7 mouse cellular contexts compared by ENCODE assay signal in the genomic region with DNA sequence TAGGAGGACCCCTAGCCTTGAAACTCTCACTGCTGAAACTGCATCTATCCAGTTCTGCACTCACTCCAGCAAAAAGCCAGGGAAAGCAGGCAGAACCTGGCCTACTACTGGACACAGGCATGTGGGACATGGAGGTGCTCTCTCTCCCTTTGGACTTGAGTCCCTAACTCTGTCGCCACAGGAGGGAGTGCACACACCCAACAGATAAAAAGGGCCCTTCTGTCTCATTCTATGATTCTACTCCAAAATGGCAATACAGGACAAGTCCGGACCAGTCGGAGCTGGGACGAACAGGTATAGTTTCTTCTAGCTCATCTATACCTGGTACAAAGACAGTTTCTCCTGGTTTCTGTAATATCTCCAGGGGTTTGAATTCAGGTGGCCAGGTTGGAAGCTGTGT. TPM values are rescaled to one million over a fixed set of nuclear protein-coding genes. Genes with fewer than 3 reads are reported as not detected.
A peak's percentile ranks its signal among the peaks of the same experiment; 100 is the strongest.
DNase-seq lines count a peak whose midpoint lies in the region; ATAC-seq lines count a peak whose summit lies in the region.

No protein-coding gene starts in this region.

- peak overlapping the region; percentile 95 for H3K4me3 ChIP-seq in megakaryocyte, embryonic 14.5 days (replicated peaks)
- H3K4me3 ChIP-seq in forebrain, embryonic 14.5 days (ENCODE audit: low read depth, low read length), result peak overlapping the region; percentile 1
- peak overlapping the region; percentile 90 for H3K4me3 ChIP-seq in limb, embryonic 15.5 days
- H3K4me3 ChIP-seq in stomach, embryonic 16.5 days (replicated peaks; ENCODE audit: low read length), result peak overlapping the region; percentile 91

- WGBS in forebrain, embryonic 14.5 days, result 82% methylated on average over 4 of the region's 4 CpGs
- WGBS in limb, embryonic 15.5 days, result 72% methylated on average over 4 of the region's 4 CpGs
- WGBS in stomach, embryonic 16.5 days, result 80% methylated on average over 4 of the region's 4 CpGs

- H3K27me3 ChIP-seq in megakaryocyte, embryonic 14.5 days (replicated peaks), result no peaks in the 10 kb centered on the region
- H3K27me3 ChIP-seq in forebrain, embryonic 14.5 days (replicated peaks; ENCODE audit: control insufficient read depth, insufficient read depth, low read length), result no peaks in the 10 kb centered on the region
- no peaks in the 10 kb centered on the region for H3K27me3 ChIP-seq in limb, embryonic 15.5 days
- no peaks in the 10 kb centered on the region for H3K27me3 ChIP-seq in stomach, embryonic 16.5 days (ENCODE audit: control insufficient read depth, insufficient read depth, low read length)

- peak overlapping the region; percentile 85 for H3K4me2 ChIP-seq in forebrain, embryonic 14.5 days (ENCODE audit: low read length)
- H3K4me2 ChIP-seq in limb, embryonic 15.5 days, result peak overlapping the region; percentile 76
- H3K4me2 ChIP-seq in stomach, embryonic 16.5 days (ENCODE audit: low read depth, low read length), result peak overlapping the region; percentile 92

- DNase-seq in forebrain, embryonic 14.5 days (ENCODE audit: low spot score), result no peak
- DNase-seq in adrenal gland, postnatal 4 days (ENCODE audit: low spot score in 2 of 2), result no peak
- no peak for DNase-seq in right cerebral cortex, adult 18-20 months

- H3K36me3 ChIP-seq in megakaryocyte, embryonic 14.5 days (replicated peaks; ENCODE audit: low read length), result peaks cover 63% of the 10 kb centered on the region
- H3K36me3 ChIP-seq in forebrain, embryonic 14.5 days (ENCODE audit: control insufficient read depth, insufficient read depth, low read length), result peaks cover 54% of the 10 kb centered on the region
- H3K36me3 ChIP-seq in limb, embryonic 15.5 days, result peaks cover 54% of the 10 kb centered on the region
- peaks cover 39% of the 10 kb centered on the region for H3K36me3 ChIP-seq in stomach, embryonic 16.5 days (ENCODE audit: control insufficient read depth, insufficient read depth, low read length)

- H3K9me3 ChIP-seq in megakaryocyte, embryonic 14.5 days, result no peaks in the 10 kb centered on the region
- H3K9me3 ChIP-seq in forebrain, embryonic 14.5 days (replicated peaks; ENCODE audit: control insufficient read depth, low read length), result no peaks in the 10 kb centered on the region
- H3K9me3 ChIP-seq in limb, embryonic 15.5 days, result no peaks in the 10 kb centered on the region
- H3K9me3 ChIP-seq in stomach, embryonic 16.5 days (replicated peaks; ENCODE audit: control insufficient read depth, low read length), result no peaks in the 10 kb centered on the region

- H3K9ac ChIP-seq in forebrain, embryonic 14.5 days (ENCODE audit: low read length), result no peak overlapping the region
- H3K9ac ChIP-seq in limb, embryonic 15.5 days, result peak overlapping the region; percentile 39; the same call in 1 of the 2 replicates
- peak overlapping the region; percentile 91 for H3K9ac ChIP-seq in stomach, embryonic 16.5 days (ENCODE audit: low read length)

- H3K27ac ChIP-seq in forebrain, embryonic 14.5 days (ENCODE audit: low read depth, low read length), result no peak overlapping the region
- no peak overlapping the region for H3K27ac ChIP-seq in limb, embryonic 15.5 days
- no peak overlapping the region for H3K27ac ChIP-seq in stomach, embryonic 16.5 days (ENCODE audit: low read length)

- peaks cover 72% of the 10 kb centered on the region for H3K4me1 ChIP-seq in megakaryocyte, embryonic 14.5 days
- H3K4me1 ChIP-seq in forebrain, embryonic 14.5 days (ENCODE audit: control insufficient read depth, insufficient read depth, low read length), result peaks cover 23% of the 10 kb centered on the region
- peaks cover 39% of the 10 kb centered on the region for H3K4me1 ChIP-seq in limb, embryonic 15.5 days
- H3K4me1 ChIP-seq in stomach, embryonic 16.5 days (ENCODE audit: control insufficient read depth, insufficient read depth, low read length), result peaks cover 35% of the 10 kb centered on the region

- ATAC-seq in megakaryocyte, adult 5-6 weeks (ENCODE audit: poor library complexity, severe bottlenecking), result no peak
- ATAC-seq in forebrain, embryonic 14.5 days, result no peak
- no peak for ATAC-seq in limb, embryonic 15.5 days (ENCODE audit: insufficient number of reproducible peaks, low FRiP score, low TSS enrichment, low read depth)
- ATAC-seq in stomach, embryonic 16.5 days (ENCODE audit: insufficient read depth, low FRiP score), result no peak

RNA-seq across cellular contexts. Expression of a gene that starts 2.3 kb away (rescaled TPM):
- polyA plus RNA-seq in megakaryocyte, embryonic 14.5 days (2012; ENCODE audit: insufficient read depth, low replicate concordance), result 14.3 and 18.3 TPM in 2 replicates
- total RNA-seq in megakaryocyte, adult 5-6 weeks (2015), result 55.4 and 61.3 TPM in 2 replicates
- total RNA-seq in megakaryocyte, adult 5-6 weeks (2017), result 38.5 and 42.6 TPM in 2 replicates
- 79.2 and 100 TPM in 2 replicates for polyA plus RNA-seq in forebrain, embryonic 14.5 days (2014; fragmentation: Nextera tagmentation; extraction: Ambion mirVana)
- polyA plus RNA-seq in limb, embryonic 15.5 days (2015; fragmentation: Nextera tagmentation; extraction: Ambion mirVana), result 70.4 and 76.0 TPM in 2 replicates
- polyA plus RNA-seq in stomach, embryonic 16.5 days (2015; fragmentation: Nextera tagmentation; extraction: Ambion mirVana), result 51.9 and 58.9 TPM in 2 replicates
- 10 to 100 TPM; 34.1 to 34.2 TPM for total RNA-seq in adrenal gland, postnatal 4 days (2021)

RNA-seq across cellular contexts. Expression of a gene that starts 2.5 kb away (rescaled TPM):
- 29.3 and 63.2 TPM in 2 replicates for polyA plus RNA-seq in megakaryocyte, embryonic 14.5 days (2012; ENCODE audit: insufficient read depth, low replicate concordance)
- total RNA-seq in megakaryocyte, adult 5-6 weeks (2015), result 33.4 and 37.4 TPM in 2 replicates
- total RNA-seq in megakaryocyte, adult 5-6 weeks (2017), result 36.3 and 37.7 TPM in 2 replicates
- polyA plus RNA-seq in forebrain, embryonic 14.5 days (2014; fragmentation: Nextera tagmentation; extraction: Ambion mirVana), result 64.6 and 81.1 TPM in 2 replicates
- 83.4 and 86.0 TPM in 2 replicates for polyA plus RNA-seq in limb, embryonic 15.5 days (2015; fragmentation: Nextera tagmentation; extraction: Ambion mirVana)
- 68.8 and 69.1 TPM in 2 replicates for polyA plus RNA-seq in stomach, embryonic 16.5 days (2015; fragmentation: Nextera tagmentation; extraction: Ambion mirVana)
- total RNA-seq in adrenal gland, postnatal 4 days (2021), result 10 to 100 TPM; 38.6 to 39.2 TPM

RNA-seq across cellular contexts. Expression of a gene that starts 11.5 kb away (rescaled TPM):
- polyA plus RNA-seq in megakaryocyte, embryonic 14.5 days (2012; ENCODE audit: insufficient read depth, low replicate concordance), result 12.5 and 24.2 TPM in 2 replicates
- 22.2 and 26.2 TPM in 2 replicates for total RNA-seq in megakaryocyte, adult 5-6 weeks (2015)
- total RNA-seq in megakaryocyte, adult 5-6 weeks (2017), result 17.6 and 26.5 TPM in 2 replicates
- polyA plus RNA-seq in forebrain, embryonic 14.5 days (2014; fragmentation: Nextera tagmentation; extraction: Ambion mirVana), result 31.8 and 46.6 TPM in 2 replicates
- 41.4 and 48.0 TPM in 2 replicates for polyA plus RNA-seq in limb, embryonic 15.5 days (2015; fragmentation: Nextera tagmentation; extraction: Ambion mirVana)
- 33.3 and 43.7 TPM in 2 replicates for polyA plus RNA-seq in stomach, embryonic 16.5 days (2015; fragmentation: Nextera tagmentation; extraction: Ambion mirVana)
- 10 to 100 TPM; 40.9 to 43.9 TPM for total RNA-seq in adrenal gland, postnatal 4 days (2021)

RNA-seq across cellular contexts. Expression of a gene that starts 12.1 kb away (rescaled TPM):
- 784 and 1,500 TPM in 2 replicates for polyA plus RNA-seq in megakaryocyte, embryonic 14.5 days (2012; ENCODE audit: insufficient read depth, low replicate concordance)
- 784 and 845 TPM in 2 replicates for total RNA-seq in megakaryocyte, adult 5-6 weeks (2015)
- 315 and 355 TPM in 2 replicates for total RNA-seq in megakaryocyte, adult 5-6 weeks (2017)
- polyA plus RNA-seq in forebrain, embryonic 14.5 days (2014; fragmentation: Nextera tagmentation; extraction: Ambion mirVana), result 639 and 644 TPM in 2 replicates
- polyA plus RNA-seq in limb, embryonic 15.5 days (2015; fragmentation: Nextera tagmentation; extraction: Ambion mirVana), result 596 and 658 TPM in 2 replicates
- polyA plus RNA-seq in stomach, embryonic 16.5 days (2015; fragmentation: Nextera tagmentation; extraction: Ambion mirVana), result 528 and 578 TPM in 2 replicates
- total RNA-seq in adrenal gland, postnatal 4 days (2021), result 100 to 1,000 TPM; 336 to 337 TPM

RNA-seq across cellular contexts. Expression of a gene that starts 12.9 kb away (rescaled TPM):
- not detected in 2 replicates for polyA plus RNA-seq in megakaryocyte, embryonic 14.5 days (2012; ENCODE audit: insufficient read depth, low replicate concordance)
- 0.55 TPM in 1 of 2 replicates, not detected in the other for total RNA-seq in megakaryocyte, adult 5-6 weeks (2015)
- 0.33 TPM in 1 of 2 replicates, not detected in the other for total RNA-seq in megakaryocyte, adult 5-6 weeks (2017)
- 3.6 and 3.8 TPM in 2 replicates for polyA plus RNA-seq in forebrain, embryonic 14.5 days (2014; fragmentation: Nextera tagmentation; extraction: Ambion mirVana)
- 17.1 and 18.6 TPM in 2 replicates for polyA plus RNA-seq in limb, embryonic 15.5 days (2015; fragmentation: Nextera tagmentation; extraction: Ambion mirVana)
- 12.1 and 15.7 TPM in 2 replicates for polyA plus RNA-seq in stomach, embryonic 16.5 days (2015; fragmentation: Nextera tagmentation; extraction: Ambion mirVana)
- total RNA-seq in adrenal gland, postnatal 4 days (2021), result 10 to 100 TPM; 53.5 to 64.9 TPM

Comparison
In these comparisons a context has a peak if more than half of its experiments do, and no peak if none do; other contexts are left out.
1. H3K4me3 ChIP-seq: peak in every context shown above with its lines; median percentile 95 in megakaryocyte, embryonic 14.5 days; 91 in stomach, embryonic 16.5 days; 90 in limb, embryonic 15.5 days; 1 in forebrain, embryonic 14.5 days.